Mouse (Mus musculus): ENCODE data around the gene Eif3i. TPM values are rescaled to one million over a fixed set of nuclear protein-coding genes. Genes with fewer than 3 reads are reported as not detected.
A peak's percentile ranks its signal among the peaks of the same experiment; 100 is the strongest.

Eif3i gene
- 204 and 221 TPM in 2 replicates for polyA plus RNA-seq (2012; rRNA removed)

GRCm38 (mm10) chr4:129600233-129601158 lies at the start of gene Eif3i, which contains the start of gene Tmem234:
Gene Eif3i, minus strand, starts transcription at chr4:129600648.
Gene Tmem234, plus strand, starts transcription at chr4:129600668.
- peaks cover 4% of the 10 kb centered on the region; the same call in 1 of the 2 replicates for H3K4me1 ChIP-seq (ENCODE audit: control insufficient read depth, insufficient read depth, low read length)
- H3K36me3 ChIP-seq (ENCODE audit: control insufficient read depth, insufficient read depth, low read length): no peaks in the 10 kb centered on the region; the same call in 1 of the 2 replicates
- H3K27ac ChIP-seq (ENCODE audit: control insufficient read depth, insufficient read depth, low read depth, low read length): peak within 1 kb of the TSS; percentile 75
- TF ChIP-seq POLR2A (IDR thresholded peaks at IDR 0.05; ENCODE audit: control insufficient read depth, low read depth, low read length): peak; percentile 83
- TF ChIP-seq CTCF (IDR thresholded peaks at IDR 0.05; ENCODE audit: control insufficient read depth, insufficient read depth, insufficient replicate concordance, low read depth, low read length): no peak
- no peaks in the 10 kb centered on the region for H3K27me3 ChIP-seq (ENCODE audit: control insufficient read depth, insufficient read depth, low read length)
- peak within 1 kb of the TSS; percentile 99 for H3K4me3 ChIP-seq (ENCODE audit: control insufficient read depth, low read depth, low read length)

DNA sequence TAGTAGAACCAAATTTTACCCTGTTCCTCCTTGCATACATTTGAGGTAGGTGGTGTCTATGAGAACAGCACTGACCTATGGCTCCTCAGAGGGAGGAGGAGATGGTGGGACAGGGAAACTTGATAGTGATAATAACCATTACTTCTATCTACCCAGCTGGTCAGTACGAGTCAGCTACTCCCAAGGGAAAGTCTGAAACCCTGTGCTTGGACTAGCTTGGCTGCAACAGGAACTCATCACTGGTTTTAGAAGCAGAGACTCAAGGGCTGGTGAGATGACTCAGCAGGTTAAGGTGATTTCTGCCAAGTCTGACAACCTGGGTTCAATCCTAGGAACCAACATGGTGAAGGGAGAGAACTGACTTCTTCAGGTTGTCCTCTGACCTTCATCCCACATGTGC lies 48.2 kb upstream of the Eif3i start:
- Histone ChIP-seq H3K27ac (ENCODE audit: control insufficient read depth, insufficient read depth, low read depth, low read length) (no peak overlapping the region), H3K4me1 (ENCODE audit: control insufficient read depth, insufficient read depth, low read length) (no peaks in the 10 kb centered on the region), H3K4me3 (ENCODE audit: control insufficient read depth, low read depth, low read length) (no peak overlapping the region), H3K27me3 (ENCODE audit: control insufficient read depth, insufficient read depth, low read length) (no peaks in the 10 kb centered on the region), H3K36me3 (ENCODE audit: control insufficient read depth, insufficient read depth, low read length) (no peaks in the 10 kb centered on the region; the same call in none of the 2 replicates)
- TF ChIP-seq POLR2A (IDR thresholded peaks at IDR 0.05; ENCODE audit: control insufficient read depth, low read depth, low read length): no peak
- TF ChIP-seq CTCF (IDR thresholded peaks at IDR 0.05; ENCODE audit: control insufficient read depth, insufficient read depth, insufficient replicate concordance, low read depth, low read length): no peak

DNA sequence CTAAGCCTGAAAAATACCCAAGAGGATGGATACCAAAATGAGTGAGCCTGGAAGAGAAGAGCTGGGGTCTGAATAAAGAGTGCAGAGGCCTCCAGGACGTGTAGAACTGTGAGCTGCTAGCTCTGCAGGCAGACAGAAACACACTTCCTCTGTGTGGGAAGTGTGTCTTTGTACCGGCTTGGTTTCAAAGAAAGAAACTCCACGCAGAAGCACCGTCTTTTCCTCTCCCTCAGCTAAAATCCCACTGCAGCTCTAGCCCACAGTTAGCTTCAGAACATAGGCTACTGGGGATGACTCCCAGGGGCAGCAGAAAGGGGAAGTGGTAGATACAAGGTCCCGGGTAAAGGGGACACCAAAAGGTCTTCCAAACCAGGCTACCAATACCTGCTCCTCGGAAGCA lies 44.8 kb upstream of the Eif3i start:
- TF ChIP-seq CTCF (IDR thresholded peaks at IDR 0.05; ENCODE audit: control insufficient read depth, insufficient read depth, insufficient replicate concordance, low read depth, low read length) (no peak), POLR2A (IDR thresholded peaks at IDR 0.05; ENCODE audit: control insufficient read depth, low read depth, low read length) (no peak)
- H3K4me3 ChIP-seq (ENCODE audit: control insufficient read depth, low read depth, low read length): no peak overlapping the region
- no peaks in the 10 kb centered on the region; the same call in 1 of the 2 replicates for H3K36me3 ChIP-seq (ENCODE audit: control insufficient read depth, insufficient read depth, low read length)

DNA sequence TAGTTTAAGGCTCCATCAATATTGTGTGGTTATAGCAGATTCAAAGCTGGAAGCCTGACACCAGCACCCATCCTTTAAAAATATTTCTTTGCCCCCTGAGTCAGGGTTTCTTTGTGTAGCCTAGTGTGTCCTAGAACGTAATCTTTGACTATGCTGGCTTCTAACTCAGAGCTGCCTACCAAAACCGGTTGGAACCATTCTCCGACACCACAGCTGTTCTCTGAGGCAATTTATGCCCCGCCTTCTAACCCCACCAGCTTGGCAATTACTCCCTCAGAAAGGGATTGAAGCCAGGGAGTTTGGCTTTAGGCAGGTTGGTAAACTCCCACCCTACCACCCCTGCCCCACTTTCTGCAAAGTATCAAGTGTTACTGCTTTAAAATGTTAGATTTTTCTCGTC lies 41.3 kb upstream of the Eif3i start:
- Histone ChIP-seq H3K4me3 (ENCODE audit: control insufficient read depth, low read depth, low read length) (peak overlapping the region; percentile 68), H3K27ac (ENCODE audit: control insufficient read depth, insufficient read depth, low read depth, low read length) (no peak overlapping the region), H3K36me3 (ENCODE audit: control insufficient read depth, insufficient read depth, low read length) (peaks cover 5% of the 10 kb centered on the region), H3K27me3 (ENCODE audit: control insufficient read depth, insufficient read depth, low read length) (no peaks in the 10 kb centered on the region), H3K4me1 (ENCODE audit: control insufficient read depth, insufficient read depth, low read length) (peaks cover 12% of the 10 kb centered on the region)
- TF ChIP-seq POLR2A (IDR thresholded peaks at IDR 0.05; ENCODE audit: control insufficient read depth, low read depth, low read length): no peak
- TF ChIP-seq CTCF (IDR thresholded peaks at IDR 0.05; ENCODE audit: control insufficient read depth, insufficient read depth, insufficient replicate concordance, low read depth, low read length): no peak

More for the DNA sequence above, 44.8 kb upstream of the Eif3i start:
- H3K27me3 ChIP-seq (ENCODE audit: control insufficient read depth, insufficient read depth, low read length): no peaks in the 10 kb centered on the region
- H3K27ac ChIP-seq (ENCODE audit: control insufficient read depth, insufficient read depth, low read depth, low read length): no peak overlapping the region
- peaks cover 3% of the 10 kb centered on the region for H3K4me1 ChIP-seq (ENCODE audit: control insufficient read depth, insufficient read depth, low read length)

DNA sequence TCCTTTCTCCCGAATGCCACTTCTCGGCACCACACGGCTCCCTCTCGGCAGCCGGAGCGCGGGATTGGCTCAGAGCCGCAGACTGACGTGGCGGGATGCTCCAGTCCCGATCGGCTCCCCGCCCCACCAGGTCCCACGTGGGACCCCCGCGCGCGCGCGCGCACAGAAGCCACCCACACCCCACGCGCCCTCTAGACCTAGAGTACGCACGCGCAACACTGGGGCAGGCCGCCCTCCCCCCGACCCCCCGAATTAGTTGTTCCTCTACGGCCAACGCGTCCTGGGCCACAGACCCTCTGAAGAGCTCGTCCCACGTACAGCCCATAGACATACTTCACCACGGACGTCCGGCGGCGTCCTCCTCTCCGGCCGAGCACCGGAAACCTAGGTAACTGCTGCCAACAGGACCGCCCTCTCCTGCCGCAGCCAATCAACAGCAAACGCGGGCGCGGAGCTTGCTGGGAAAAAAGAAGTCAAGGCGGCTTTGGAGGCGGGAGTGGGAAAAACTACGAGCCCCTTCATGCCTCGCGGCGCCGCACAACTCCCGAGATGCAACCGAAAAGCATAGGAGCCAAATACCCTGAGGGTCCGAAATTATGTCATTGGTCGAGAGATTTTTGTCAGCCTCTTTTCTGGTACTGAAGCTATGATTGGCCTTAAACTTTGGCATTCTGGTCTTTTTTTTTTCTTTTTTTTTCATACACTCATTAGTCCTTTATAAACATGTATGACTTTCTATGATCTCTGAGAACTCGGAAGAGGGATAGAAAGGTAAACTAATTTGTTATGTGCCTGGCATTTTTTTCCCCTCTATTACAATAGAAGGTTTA lies 40.4 kb upstream of the Eif3i start, which contains the start of gene Txlna:
Txlna (minus strand) TSS at position 428 of the 830 bp plus-strand sequence.
- Histone ChIP-seq H3K27me3 (ENCODE audit: control insufficient read depth, insufficient read depth, low read length) (no peaks in the 10 kb centered on the region), H3K36me3 (ENCODE audit: control insufficient read depth, insufficient read depth, low read length) (peaks cover 5% of the 10 kb centered on the region), H3K27ac (ENCODE audit: control insufficient read depth, insufficient read depth, low read depth, low read length) (peak within 1 kb of the TSS; percentile 99), H3K4me1 (ENCODE audit: control insufficient read depth, insufficient read depth, low read length) (peaks cover 12% of the 10 kb centered on the region), H3K4me3 (ENCODE audit: control insufficient read depth, low read depth, low read length) (peak within 1 kb of the TSS; percentile 99)
- TF ChIP-seq POLR2A (IDR thresholded peaks at IDR 0.05; ENCODE audit: control insufficient read depth, low read depth, low read length): peak; percentile 89
- no peak for TF ChIP-seq CTCF (IDR thresholded peaks at IDR 0.05; ENCODE audit: control insufficient read depth, insufficient read depth, insufficient replicate concordance, low read depth, low read length)

GRCm38 (mm10) chr4:129640101-129640637 lies 39.7 kb upstream of the Eif3i start:
- Histone ChIP-seq H3K36me3 (ENCODE audit: control insufficient read depth, insufficient read depth, low read length) (peaks cover 6% of the 10 kb centered on the region), H3K4me1 (ENCODE audit: control insufficient read depth, insufficient read depth, low read length) (peaks cover 12% of the 10 kb centered on the region), H3K27ac (ENCODE audit: control insufficient read depth, insufficient read depth, low read depth, low read length) (peak overlapping the region; percentile 82), H3K27me3 (ENCODE audit: control insufficient read depth, insufficient read depth, low read length) (no peaks in the 10 kb centered on the region), H3K4me3 (ENCODE audit: control insufficient read depth, low read depth, low read length) (peak overlapping the region; percentile 99)
- TF ChIP-seq POLR2A (IDR thresholded peaks at IDR 0.05; ENCODE audit: control insufficient read depth, low read depth, low read length) (no peak), CTCF (IDR thresholded peaks at IDR 0.05; ENCODE audit: control insufficient read depth, insufficient read depth, insufficient replicate concordance, low read depth, low read length) (no peak)

Data from testis, adult 2 months (tissue).